Mouse (Mus musculus) neural tube, embryonic 15.5 days (tissue): ENCODE data around the gene Vmn1r218. TPM values are rescaled to one million over a fixed set of nuclear protein-coding genes. Genes with fewer than 3 reads are reported as not detected.
"Not testable (repeated sequence)": the region's sequence is repeated elsewhere in the genome, so short reads cannot be mapped to it uniquely, and the experiment has no call there.

Experiments used
- ATAC-seq: fragments of 200-750 bp; cut with Nextera tagmentation; 2 replicates; pipeline ENCODE4 v1.8.0; 2017; ENCODE audit warnings: mild to moderate bottlenecking, moderate TSS enrichment, moderate library complexity; ENCODE audit not compliant: low FRiP score
- H3K27ac ChIP-seq: fragments of 300-500 bp; sonication (generic); replicated peaks from 2 replicates; pipeline ENCODE4 v1.5.1; 2015; ENCODE audit warnings: mild to moderate bottlenecking, inconsistent platforms
- H3K27me3 ChIP-seq: fragments of 300-500 bp; sonication (generic); replicated peaks from 2 replicates; pipeline ENCODE4 v1.6.1; 2015; ENCODE audit warnings: inconsistent platforms
- H3K36me3 ChIP-seq: fragments of 300-500 bp; sonication (generic); 2 replicates; pipeline ENCODE4 v1.6.1; 2015; ENCODE audit warnings: inconsistent platforms
- H3K4me1 ChIP-seq: fragments of 300-500 bp; sonication (generic); 2 replicates; pipeline ENCODE4 v1.6.1; 2015; ENCODE audit warnings: inconsistent platforms
- H3K4me2 ChIP-seq: fragments of 300-500 bp; sonication (generic); 2 replicates; pipeline ENCODE4 v1.6.1; 2015; ENCODE audit warnings: inconsistent platforms, mild to moderate bottlenecking, moderate library complexity
- H3K4me3 ChIP-seq: fragments of 300-500 bp; sonication (generic); replicated peaks from 2 replicates; pipeline ENCODE4 v1.5.1; 2015; ENCODE audit warnings: mild to moderate bottlenecking, inconsistent platforms
- H3K9ac ChIP-seq: fragments of 300-500 bp; sonication (generic); replicated peaks from 2 replicates; pipeline ENCODE4 v1.6.1; 2015; ENCODE audit warnings: mild to moderate bottlenecking, inconsistent platforms
- H3K9me3 ChIP-seq: fragments of 300-500 bp; sonication (generic); replicated peaks from 2 replicates; pipeline ENCODE4 v1.6.1; 2016; ENCODE audit warnings: inconsistent platforms
- WGBS: fragments of 180-500 bp; shearing (Covaris S2); methylation state at CpG from one replicate; pipeline ENCODE4 v1.1.7; 2015; ENCODE audit warnings: mixed read lengths; 5-methylcytosine and 5-hydroxymethylcytosine counted together
- polyA plus RNA-seq: library from polyadenylated mRNA; unstranded; fragments of >200 nt; fragmentation: Nextera tagmentation; extraction: Ambion mirVana; gene quantifications from 2 replicates; pipeline ENCODE4 v1.2.1, GENCODE M21; 2015

The Vmn1r218 gene
- polyA plus RNA-seq, result not detected in 2 replicates

- no peaks in the 10 kb centered on the region for H3K36me3 ChIP-seq
- no peak within 1 kb of the TSS for H3K9ac ChIP-seq
- H3K4me3 ChIP-seq, result no peak within 1 kb of the TSS
- H3K4me1 ChIP-seq, result no peaks in the 10 kb centered on the region
- H3K4me2 ChIP-seq, result no peak within 1 kb of the TSS
- no peaks in the 10 kb centered on the region for H3K27me3 ChIP-seq
- ATAC-seq, result no peak
- H3K27ac ChIP-seq, result no peak within 1 kb of the TSS
- H3K9me3 ChIP-seq, result no peaks in the 10 kb centered on the region
- 75% methylated on average over 3 of the region's 3 CpGs for WGBS
These were observed at the start of gene Vmn1r218 for GRCm38 (mm10) chr13:23133099-23133498. Gene Vmn1r218, plus strand, starts transcription at chr13:23133155.

GRCm38 (mm10) chr13:23094386-23094785 is 38.6 kb upstream of the Vmn1r218 start:
- H3K36me3 ChIP-seq, result no peaks in the 10 kb centered on the region
- no peak for ATAC-seq
- H3K4me1 ChIP-seq, result no peaks in the 10 kb centered on the region
- no peaks in the 10 kb centered on the region for H3K27me3 ChIP-seq
- no peak overlapping the region for H3K4me3 ChIP-seq
- H3K9me3 ChIP-seq, result no peaks in the 10 kb centered on the region
- WGBS, result 93% methylated on average over 4 of the region's 4 CpGs
- no peak overlapping the region for H3K4me2 ChIP-seq
- no peak overlapping the region for H3K27ac ChIP-seq
- H3K9ac ChIP-seq, result no peak overlapping the region

GRCm38 (mm10) chr13:23118126-23118525 is 14.8 kb upstream of the Vmn1r218 start, which contains the start of gene Vmn1r217:
Gene Vmn1r217, minus strand, starts transcription at chr13:23118226.
- not testable (repeated sequence) for H3K36me3 ChIP-seq, H3K4me3 ChIP-seq, ATAC-seq, H3K9ac ChIP-seq, H3K4me1 ChIP-seq, H3K27me3 ChIP-seq, H3K27ac ChIP-seq, H3K9me3 ChIP-seq, H3K4me2 ChIP-seq
- WGBS, result 97% methylated on average over 1 of the region's 1 CpGs

- H3K27ac ChIP-seq, result no peak overlapping the region
- no peaks in the 10 kb centered on the region for H3K4me1 ChIP-seq
- no peaks in the 10 kb centered on the region for H3K9me3 ChIP-seq
- no peak overlapping the region for H3K4me2 ChIP-seq
- no peaks in the 10 kb centered on the region for H3K27me3 ChIP-seq
- 92% methylated on average over 2 of the region's 2 CpGs for WGBS
- H3K36me3 ChIP-seq, result no peaks in the 10 kb centered on the region
- no peak overlapping the region for H3K9ac ChIP-seq
- no peak overlapping the region for H3K4me3 ChIP-seq
- ATAC-seq, result no peak
These were observed 12.3 kb upstream of the Vmn1r218 start for GRCm38 (mm10) chr13:23120611-23121010.

DNA sequence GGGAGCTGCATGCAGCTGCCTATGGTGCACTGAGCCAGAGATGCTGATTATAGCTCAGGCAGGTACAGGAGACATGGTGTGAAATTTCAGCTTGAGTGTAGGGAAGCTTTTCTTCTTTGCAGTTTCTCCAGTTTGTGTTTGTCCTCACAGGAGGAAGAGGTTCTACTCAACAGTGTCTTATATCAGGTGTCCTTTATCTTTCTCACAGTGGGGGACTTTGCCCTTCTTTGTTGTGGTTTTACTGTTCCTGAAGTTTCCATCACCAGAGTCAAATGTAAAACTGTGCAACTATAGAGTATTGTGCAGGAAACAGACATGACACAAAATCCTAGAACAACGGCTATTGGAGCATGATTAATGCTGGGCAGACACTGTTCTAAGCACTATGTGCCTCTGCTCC is 546 bp downstream of the Vmn1r218 start:
- ATAC-seq, result no peak
- H3K27me3 ChIP-seq, result no peaks in the 10 kb centered on the region
- no peaks in the 10 kb centered on the region for H3K4me1 ChIP-seq
- H3K36me3 ChIP-seq, result no peaks in the 10 kb centered on the region
- WGBS, result 45% methylated on average over 1 of the region's 1 CpGs
- no peaks in the 10 kb centered on the region for H3K9me3 ChIP-seq
- H3K4me3 ChIP-seq, result no peak overlapping the region
- no peak overlapping the region for H3K9ac ChIP-seq
- no peak overlapping the region for H3K27ac ChIP-seq
- H3K4me2 ChIP-seq, result no peak overlapping the region

GRCm38 (mm10) chr13:23138880-23139279 is 5.9 kb downstream of the Vmn1r218 start:
- no peak overlapping the region for H3K4me3 ChIP-seq
- H3K9me3 ChIP-seq, result no peaks in the 10 kb centered on the region
- no peak overlapping the region for H3K27ac ChIP-seq
- 82% methylated on average over 2 of the region's 2 CpGs for WGBS
- no peaks in the 10 kb centered on the region for H3K27me3 ChIP-seq
- no peaks in the 10 kb centered on the region for H3K36me3 ChIP-seq
- H3K9ac ChIP-seq, result no peak overlapping the region
- no peak for ATAC-seq
- H3K4me1 ChIP-seq, result no peaks in the 10 kb centered on the region
- no peak overlapping the region for H3K4me2 ChIP-seq

DNA sequence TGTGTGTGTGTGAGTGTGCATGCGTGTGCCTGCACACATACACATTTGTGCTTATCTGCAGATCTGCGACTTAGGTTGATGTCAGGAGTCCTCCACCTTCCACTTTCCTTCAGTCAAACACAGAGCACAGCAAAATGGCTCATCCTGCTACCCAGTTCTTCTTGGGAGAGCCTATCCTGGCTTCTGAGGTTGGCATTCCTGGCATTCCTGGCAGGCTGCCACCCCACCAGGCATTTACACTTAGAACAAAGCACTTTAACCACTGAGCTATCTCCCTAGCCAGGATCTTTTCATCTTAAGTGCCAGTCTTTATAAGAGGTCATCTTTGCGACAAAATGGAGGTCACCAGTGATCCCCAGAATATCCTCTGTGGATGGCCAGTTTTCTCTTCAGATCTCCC is 24.9 kb downstream of the Vmn1r218 start:
- Histone ChIP-seq H3K4me2 (no peak overlapping the region), H3K27me3 (no peaks in the 10 kb centered on the region), H3K27ac (no peak overlapping the region), H3K9ac (no peak overlapping the region), H3K36me3 (no peaks in the 10 kb centered on the region), H3K4me3 (no peak overlapping the region), H3K9me3 (no peaks in the 10 kb centered on the region), H3K4me1 (no peaks in the 10 kb centered on the region)
- no peak for ATAC-seq
- WGBS, result 73% methylated on average over 3 of the region's 3 CpGs

DNA sequence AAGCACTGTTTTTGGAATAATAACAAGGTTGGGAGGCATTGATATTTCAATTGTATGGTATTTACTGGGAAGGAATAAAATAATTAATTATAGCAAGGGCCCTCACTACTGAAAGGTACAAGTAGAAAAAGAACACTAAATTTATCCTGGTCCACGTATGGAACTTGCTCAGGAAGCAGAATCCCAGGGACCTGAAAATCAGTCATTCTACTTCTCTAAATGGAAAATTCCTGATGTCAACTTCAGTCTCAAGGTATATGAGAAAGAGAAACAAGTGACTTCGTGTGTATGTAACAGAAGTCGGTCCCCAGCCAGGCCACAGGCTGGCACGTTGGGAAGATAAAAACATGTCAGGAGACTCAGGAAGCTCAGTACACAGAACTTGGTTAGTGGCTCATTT is 26.1 kb downstream of the Vmn1r218 start, which contains the start of gene Vmn1r219:
Gene Vmn1r219 (plus strand): TSS at position 301 of the 400 bp plus-strand sequence.
- Histone ChIP-seq H3K9me3 (no peaks in the 10 kb centered on the region), H3K4me3 (no peak within 1 kb of the TSS), H3K4me2 (no peak within 1 kb of the TSS), H3K27ac (no peak within 1 kb of the TSS), H3K9ac (no peak within 1 kb of the TSS), H3K36me3 (no peaks in the 10 kb centered on the region), H3K4me1 (no peaks in the 10 kb centered on the region), H3K27me3 (no peaks in the 10 kb centered on the region)
- no peak for ATAC-seq
- 81% methylated on average over 4 of the region's 4 CpGs for WGBS

DNA sequence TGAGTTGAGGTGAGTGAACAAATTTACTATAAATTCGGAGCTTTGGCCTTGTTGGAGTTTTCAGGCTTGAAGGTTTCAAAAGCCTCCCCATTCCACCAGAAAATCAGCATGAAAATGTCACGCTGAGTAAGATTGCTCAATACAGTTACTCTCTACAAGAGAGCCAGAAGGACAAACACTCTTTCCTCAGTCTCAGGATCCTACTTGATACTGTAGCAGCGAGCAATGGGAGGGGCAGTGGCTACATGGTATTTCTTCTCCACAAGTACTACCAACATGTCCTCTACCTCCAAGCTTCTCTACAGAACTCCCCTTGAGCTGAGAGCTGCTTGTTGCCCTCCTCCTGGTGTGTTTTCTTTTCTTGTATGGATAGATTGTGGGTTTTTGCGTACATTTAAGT is 33.5 kb downstream of the Vmn1r218 start:
- H3K4me2 ChIP-seq, H3K27ac ChIP-seq, H3K4me1 ChIP-seq, H3K9me3 ChIP-seq, ATAC-seq, H3K27me3 ChIP-seq, H3K4me3 ChIP-seq, H3K36me3 ChIP-seq, H3K9ac ChIP-seq: not testable (repeated sequence)
- WGBS, result 84% methylated on average over 4 of the region's 4 CpGs

GRCm38 (mm10) chr13:23187875-23188274 is 54.9 kb downstream of the Vmn1r218 start, which contains the start of gene Vmn1r220:
Gene Vmn1r220, minus strand, starts transcription at chr13:23187975.
- Histone ChIP-seq H3K27ac (no peak within 1 kb of the TSS), H3K4me1 (no peaks in the 10 kb centered on the region), H3K4me2 (no peak within 1 kb of the TSS), H3K27me3 (no peaks in the 10 kb centered on the region), H3K9ac (no peak within 1 kb of the TSS), H3K4me3 (no peak within 1 kb of the TSS), H3K9me3 (no peaks in the 10 kb centered on the region), H3K36me3 (no peaks in the 10 kb centered on the region)
- WGBS, result 89% methylated on average over 2 of the region's 2 CpGs
- no peak for ATAC-seq

Other genes with a start within 250 kb of the Vmn1r218 start
- not detected in 2 replicates for gene Vmn1r212, start 248.9 kb upstream of the Vmn1r218 start, polyA plus RNA-seq
- gene Vmn1r213, start 125.5 kb upstream of the Vmn1r218 start, polyA plus RNA-seq, result not detected in 2 replicates
- gene Vmn1r214, start 102.7 kb upstream of the Vmn1r218 start, polyA plus RNA-seq, result not detected in 2 replicates
- gene Vmn1r215, start 65.1 kb upstream of the Vmn1r218 start, polyA plus RNA-seq, result not detected in 2 replicates
- not detected in 2 replicates for gene Vmn1r217, start 14.9 kb upstream of the Vmn1r218 start, polyA plus RNA-seq
- gene Vmn1r219, start 26.2 kb downstream of the Vmn1r218 start, polyA plus RNA-seq, result not detected in 2 replicates
- not detected in 2 replicates for gene Vmn1r220, start 54.8 kb downstream of the Vmn1r218 start, polyA plus RNA-seq
- not detected in 2 replicates for gene Vmn1r221, start 81.0 kb downstream of the Vmn1r218 start, polyA plus RNA-seq
- not detected in 2 replicates for gene Vmn1r222, start 102.8 kb downstream of the Vmn1r218 start, polyA plus RNA-seq
- not detected in 2 replicates for gene Vmn1r223, start 114.0 kb downstream of the Vmn1r218 start, polyA plus RNA-seq
- gene Zfp322a, start 236.1 kb downstream of the Vmn1r218 start, polyA plus RNA-seq, result 46.2 and 49.0 TPM in 2 replicates